Mouse (Mus musculus) yolk sac, embryonic 10.5 days (tissue): ENCODE data around the gene Gm17490.
"Not testable (repeated sequence)": the region's sequence is repeated elsewhere in the genome, so short reads cannot be mapped to it uniquely, and the experiment has no call there.

Source experiments
- DNase-seq: peaks from one replicate; pipeline ENCODE4 v3.0.0-alpha.2; 2017; ENCODE audit warnings: low spot score

Gm17490 gene

GRCm38 (mm10) chr2:11635035-11635434 is 9.0 kb upstream of the Gm17490 start:
- DNase-seq: no peak

DNA sequence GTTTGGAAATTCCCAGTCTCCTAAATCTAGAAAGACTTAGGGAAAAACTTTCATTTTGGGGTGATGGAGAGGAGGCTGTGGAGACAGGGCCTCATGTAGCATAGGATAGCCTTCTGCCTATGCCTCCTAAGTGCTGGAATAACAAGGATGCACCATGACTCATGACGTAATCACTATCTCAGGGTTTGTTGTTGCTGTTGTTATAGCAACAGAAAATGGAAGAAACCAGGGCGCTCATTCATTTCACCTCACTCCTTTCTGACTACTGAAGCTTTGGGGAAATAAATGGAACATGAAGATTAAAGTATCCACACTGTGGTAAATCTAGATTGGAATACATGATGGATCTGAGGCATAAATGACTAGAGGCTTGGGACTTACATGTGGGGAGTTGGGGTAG is 2.3 kb downstream of the Gm17490 start:
- no peak for DNase-seq

GRCm38 (mm10) chr2:11623173-11623572 is 2.9 kb downstream of the Gm17490 start:
- no peak for DNase-seq

- no peak for DNase-seq
Measured at GRCm38 (mm10) chr2:11619598-11619997, 6.5 kb downstream of the Gm17490 start.

DNA sequence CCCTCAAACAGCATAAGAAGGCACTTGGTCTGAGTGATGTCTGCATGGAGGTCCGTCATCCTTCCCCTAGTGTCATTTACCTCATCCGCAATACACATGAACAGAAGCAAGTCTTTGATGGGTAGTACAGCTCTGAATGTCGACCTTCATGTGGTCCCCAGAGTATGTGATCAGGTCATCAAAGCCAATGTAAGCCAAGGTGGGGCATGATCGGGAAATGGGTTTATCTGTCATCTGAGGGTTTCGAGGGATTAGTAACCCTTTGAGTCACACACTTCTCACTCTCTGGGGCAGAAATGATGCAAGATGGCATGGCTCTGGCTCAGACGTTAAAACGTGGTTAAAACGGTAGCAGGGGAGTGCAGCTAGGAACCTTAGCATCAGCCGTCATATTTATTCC is 9.2 kb downstream of the Gm17490 start:
- DNase-seq: no peak

- not testable (repeated sequence) for DNase-seq
Measured at GRCm38 (mm10) chr2:11612939-11613338, 13.1 kb downstream of the Gm17490 start.

DNA sequence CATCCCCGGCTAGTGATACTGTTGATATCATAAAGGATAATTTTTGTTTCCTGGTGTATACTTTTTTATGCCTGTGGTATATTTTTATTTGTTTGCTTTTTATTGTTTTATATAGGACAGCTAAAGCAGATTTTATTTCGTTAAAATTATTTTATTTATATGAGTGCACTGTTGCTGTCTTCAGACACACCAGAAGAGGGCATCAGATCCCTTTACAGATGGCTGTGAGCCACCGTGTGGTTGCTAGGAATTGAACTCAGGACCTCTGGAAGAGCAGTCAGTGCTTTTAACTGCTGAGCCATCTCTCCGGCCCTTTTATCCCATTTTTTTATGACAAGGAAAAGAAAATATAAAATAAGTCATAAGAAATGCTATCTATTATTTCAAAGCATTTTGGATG is 19.3 kb downstream of the Gm17490 start:
- not testable (repeated sequence) for DNase-seq

- no peak for DNase-seq
Measured at GRCm38 (mm10) chr2:11604911-11605310, 21.2 kb downstream of the Gm17490 start.

DNA sequence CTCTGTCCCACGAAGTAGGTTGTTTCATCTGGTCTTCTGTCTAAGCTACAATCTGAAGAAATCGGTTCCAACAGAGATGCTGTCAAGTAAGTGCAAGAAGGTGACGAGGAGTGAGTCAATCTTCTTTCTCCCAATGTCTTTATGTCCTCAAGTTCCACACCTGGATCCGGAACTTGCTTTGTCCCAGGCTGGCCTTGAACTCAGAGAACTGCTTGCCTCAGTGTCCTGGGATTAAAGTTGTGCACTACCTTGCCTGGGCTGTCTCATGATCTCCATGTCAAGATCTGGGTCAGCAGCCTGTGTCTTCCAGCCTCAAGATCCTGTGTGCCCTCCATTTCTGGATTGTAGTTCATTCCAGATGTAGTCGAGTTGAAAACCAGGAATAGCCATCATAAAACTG is 22.0 kb downstream of the Gm17490 start, which contains the start of gene Rbm17:
Gene Rbm17 (minus strand): TSS at position 101 of the 400 bp plus-strand sequence.
- no peak for DNase-seq

- peak; percentile 91 for DNase-seq
Measured at GRCm38 (mm10) chr2:11602506-11603489, 23.3 kb downstream of the Gm17490 start.

GRCm38 (mm10) chr2:11601795-11602194 is 24.3 kb downstream of the Gm17490 start:
- DNase-seq: no peak

DNA sequence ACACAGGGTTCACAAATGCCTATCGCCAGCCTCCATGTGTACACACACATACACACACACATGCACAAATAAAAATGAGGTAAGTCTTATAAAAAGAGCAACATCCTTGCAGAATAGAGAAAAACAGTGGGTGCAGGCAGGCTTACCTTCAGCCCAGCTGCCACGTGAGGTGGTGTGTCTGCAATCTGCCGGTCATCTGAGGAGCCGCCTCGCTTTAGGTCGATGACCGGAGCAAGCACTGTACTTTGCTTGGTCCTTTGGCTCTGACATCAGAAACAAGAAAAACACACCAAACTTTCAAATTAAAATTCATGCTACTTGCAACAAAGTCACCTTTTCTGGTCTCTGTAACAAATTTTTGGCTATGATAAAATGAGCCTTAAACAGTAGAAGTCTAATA is 28.2 kb downstream of the Gm17490 start:
- DNase-seq: no peak

- no peak for DNase-seq
Measured at GRCm38 (mm10) chr2:11596690-11597089, 29.4 kb downstream of the Gm17490 start.

GRCm38 (mm10) chr2:11587996-11588395 is 38.1 kb downstream of the Gm17490 start:
- no peak for DNase-seq

GRCm38 (mm10) chr2:11579399-11579798 is 46.7 kb downstream of the Gm17490 start:
- no peak for DNase-seq

DNA sequence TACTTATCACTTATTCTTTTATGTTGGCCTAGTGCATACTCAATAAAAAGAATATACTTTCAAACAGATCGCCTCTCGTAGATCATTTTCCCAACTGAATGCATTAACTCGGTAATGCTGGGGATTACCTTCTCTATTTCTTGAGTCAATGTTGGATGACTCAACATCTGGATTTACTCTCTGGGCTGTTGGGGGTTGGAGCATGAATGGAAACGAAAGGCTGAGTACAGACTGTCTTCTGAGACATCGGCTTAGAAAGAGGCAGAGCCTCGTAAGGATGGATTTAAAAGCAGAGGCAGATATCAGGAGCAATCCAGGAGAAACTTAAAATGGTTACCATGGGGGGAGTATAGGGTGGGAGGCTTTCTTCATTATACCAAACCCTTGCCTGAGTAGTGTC is 47.9 kb downstream of the Gm17490 start:
- no peak for DNase-seq
